Mouse (Mus musculus) neutrophil, adult 5-6 weeks (primary cell): ENCODE results near the gene Mylk. TPM values are rescaled to one million over a fixed set of nuclear protein-coding genes. Genes with fewer than 3 reads are reported as not detected.
"Not testable (repeated sequence)": the region's sequence is repeated elsewhere in the genome, so short reads cannot be mapped to it uniquely, and the experiment has no call there.

Experiments
- ATAC-seq: fragments of 151-379, 151-347 bp; 2 replicates; pipeline ENCODE4 v1.8.0; 2017; ENCODE audit warnings: mild to moderate bottlenecking, moderate TSS enrichment; ENCODE audit not compliant: insufficient number of reproducible peaks, poor library complexity, low FRiP score, severe bottlenecking; ENCODE audit errors: extremely low read depth
- total RNA-seq: library from RNA; stranded (forward); fragments of 200-1000 nt; gene quantifications from 2 replicates; pipeline ENCODE4 v1.2.3, GENCODE M21; 2017

Gene Mylk
- total RNA-seq = 14.5 and 16.3 TPM in 2 replicates

GRCm38 (mm10) chr16:34745065-34745585 lies at the start of gene Mylk:
Mylk (plus strand) TSS chr16:34745210.
- no peak for ATAC-seq

GRCm38 (mm10) chr16:34698721-34699120 lies 46.3 kb upstream of the Mylk start:
- ATAC-seq = not testable (repeated sequence)

- peak; percentile 69; the same call in 1 of the 2 replicates for ATAC-seq
These were observed 44.7 kb upstream of the Mylk start for GRCm38 (mm10) chr16:34700165-34700827.

- ATAC-seq = no peak
These were observed 44.2 kb upstream of the Mylk start for GRCm38 (mm10) chr16:34700828-34701216.

GRCm38 (mm10) chr16:34706019-34706418 lies 39.0 kb upstream of the Mylk start:
- ATAC-seq = no peak

- no peak for ATAC-seq
These were observed 38.5 kb upstream of the Mylk start for GRCm38 (mm10) chr16:34706487-34706946.

- ATAC-seq = no peak
These were observed 33.5 kb upstream of the Mylk start for GRCm38 (mm10) chr16:34711481-34711880.

- no peak for ATAC-seq
These were observed 19.9 kb upstream of the Mylk start for GRCm38 (mm10) chr16:34725156-34725555.

- ATAC-seq = not testable (repeated sequence)
These were observed 16.4 kb upstream of the Mylk start for GRCm38 (mm10) chr16:34728610-34729009.

GRCm38 (mm10) chr16:34729371-34729770 lies 15.6 kb upstream of the Mylk start:
- ATAC-seq = no peak

GRCm38 (mm10) chr16:34738656-34739233 lies 6.3 kb upstream of the Mylk start:
- peak; percentile 81 for ATAC-seq

GRCm38 (mm10) chr16:34742930-34743329 lies 2.1 kb upstream of the Mylk start:
- peak; percentile 18; the same call in 1 of the 2 replicates for ATAC-seq

- ATAC-seq = no peak
These were observed 3.2 kb downstream of the Mylk start for GRCm38 (mm10) chr16:34748081-34748720.

GRCm38 (mm10) chr16:34749536-34749935 lies 4.5 kb downstream of the Mylk start:
- ATAC-seq = no peak

- no peak for ATAC-seq
These were observed 7.0 kb downstream of the Mylk start for GRCm38 (mm10) chr16:34752026-34752425.

GRCm38 (mm10) chr16:34752977-34753376 lies 8.0 kb downstream of the Mylk start:
- ATAC-seq = peak; percentile 39; the same call in 1 of the 2 replicates

GRCm38 (mm10) chr16:34756991-34757390 lies 12.0 kb downstream of the Mylk start:
- no peak for ATAC-seq

GRCm38 (mm10) chr16:34758205-34758604 lies 13.2 kb downstream of the Mylk start:
- ATAC-seq = no peak

GRCm38 (mm10) chr16:34763959-34764591 lies 19.1 kb downstream of the Mylk start:
- ATAC-seq = no peak
